Mouse (Mus musculus) ES-Bruce4 (cell line): ENCODE measurements around the gene Adnp.

ENCODE experiments used
- CTCF ChIP-seq: IDR thresholded peaks from one replicate; pipeline ENCODE4 v1.8.1; 2011; ENCODE audit warnings: low read depth, low read length
- POLR2A ChIP-seq: IDR thresholded peaks from one replicate; pipeline ENCODE4 v1.8.1; 2011; ENCODE audit warnings: low read length; ENCODE audit not compliant: insufficient read depth

DNA sequence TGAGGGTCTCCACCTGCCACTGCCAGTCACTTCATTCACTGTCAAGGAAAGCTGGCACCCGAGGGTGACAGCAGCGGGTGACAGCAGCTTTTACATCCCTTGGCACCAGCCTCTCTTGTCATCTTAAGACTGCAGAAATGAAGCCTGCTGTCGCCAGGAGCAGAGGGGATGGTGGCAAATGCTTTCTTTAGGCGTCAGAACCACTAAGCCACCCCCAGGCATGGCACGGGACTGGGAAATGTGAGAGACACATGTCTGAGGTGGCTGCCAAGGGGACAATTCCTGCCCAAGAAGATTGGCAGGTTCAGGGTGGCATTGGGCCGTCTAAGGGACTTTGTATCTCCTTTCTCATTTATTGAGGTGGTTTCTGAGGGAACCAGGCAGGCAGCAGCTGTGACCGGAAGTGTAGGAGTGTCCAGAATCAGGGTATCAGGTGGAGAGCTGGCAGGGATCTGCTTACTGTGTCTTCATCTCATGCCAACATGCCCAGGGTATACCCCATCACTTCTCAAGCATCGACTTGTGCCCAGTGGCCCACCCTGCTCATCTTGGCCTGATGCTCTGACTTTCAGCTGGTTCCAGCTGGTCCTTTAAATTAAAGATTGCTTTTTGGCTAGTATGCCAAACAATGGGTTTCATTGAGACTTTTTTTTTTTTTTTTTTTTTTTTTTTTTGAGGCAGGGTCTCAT is 41.4 kb upstream of the Adnp start:
- TF ChIP-seq CTCF (no peak), POLR2A (no peak)
